Mouse (Mus musculus) large intestine, adult 2 months (tissue): ENCODE data around the gene Xylt1. TPM values are rescaled to one million over a fixed set of nuclear protein-coding genes. Genes with fewer than 3 reads are reported as not detected.

Source experiments
- DNase-seq: peaks from one replicate; pipeline ENCODE4 v3.0.0-alpha.2; 2012; ENCODE audit warnings: low read depth, low spot score
- WGBS: fragments of 180-500 bp; shearing (Covaris S2); methylation state at CpG from one replicate; pipeline ENCODE4 v1.1.7; 2018; 5-methylcytosine and 5-hydroxymethylcytosine counted together
- polyA plus RNA-seq: library from polyadenylated mRNA; depleted of rRNA; stranded (reverse); fragments of >200 nt; gene quantifications from 2 replicates; pipeline ENCODE4 v1.2.3, GENCODE M21; 2012

Xylt1 gene
- polyA plus RNA-seq, 1 experiment = 1.1 TPM

GRCm38 (mm10) chr7:117635584-117635983 lies 254.8 kb downstream of the Xylt1 start:
- DNase-seq = no peak

GRCm38 (mm10) chr7:117636713-117637112 lies 255.9 kb downstream of the Xylt1 start:
- DNase-seq = no peak
- 79% methylated on average over 3 of the region's 3 CpGs for WGBS

More at GRCm38 (mm10) chr7:117635584-117635983, 254.8 kb downstream of the Xylt1 start:
- 81% methylated on average over 4 of the region's 4 CpGs for WGBS

- no peak for DNase-seq
- WGBS = 87% methylated on average over 2 of the region's 2 CpGs
These were observed 257.2 kb downstream of the Xylt1 start for GRCm38 (mm10) chr7:117637997-117638396.

GRCm38 (mm10) chr7:117652637-117653036 lies 271.9 kb downstream of the Xylt1 start:
- WGBS = 32% methylated on average over 1 of the region's 1 CpGs
- no peak for DNase-seq

DNA sequence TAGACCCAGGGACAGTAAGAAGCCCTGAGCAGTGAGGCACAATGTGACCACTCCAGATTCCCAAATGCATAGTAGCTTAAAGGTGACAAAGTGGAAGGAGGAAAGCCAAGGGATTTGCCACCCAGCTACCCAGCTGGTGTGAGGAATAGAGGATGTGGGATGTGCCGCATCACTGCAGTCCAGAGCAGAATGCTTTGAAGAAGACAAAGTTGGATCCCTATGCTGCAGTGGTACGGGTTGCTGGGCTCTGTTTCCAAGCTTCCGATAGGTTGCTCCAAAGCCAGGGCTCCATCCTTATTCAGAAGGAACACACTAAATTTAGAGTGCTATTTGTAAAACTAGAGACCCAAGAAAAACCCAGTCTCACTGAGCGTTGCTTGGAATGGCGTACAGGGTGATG lies 275.0 kb downstream of the Xylt1 start:
- DNase-seq = no peak
- WGBS = 98% methylated on average over 5 of the region's 5 CpGs

DNA sequence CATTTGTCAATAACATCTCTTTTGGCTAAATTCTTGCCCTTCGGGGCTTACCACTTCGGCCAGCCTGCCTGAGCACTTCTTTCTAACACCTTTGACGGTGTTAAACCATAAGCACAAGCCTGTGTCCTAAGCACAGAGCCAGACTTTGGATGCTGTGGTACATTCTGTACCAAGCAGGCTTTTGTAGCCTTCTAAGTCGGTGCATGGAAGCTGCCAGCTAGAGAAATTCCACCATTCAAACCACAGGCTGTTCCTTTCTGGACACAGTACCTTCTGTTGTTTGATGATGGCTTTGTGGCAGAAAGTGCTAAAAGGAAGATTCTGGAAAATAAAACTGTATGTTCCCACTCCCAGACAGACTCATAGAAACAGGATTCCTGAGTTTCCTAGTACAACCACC lies 277.4 kb downstream of the Xylt1 start:
- WGBS = 93% methylated on average over 4 of the region's 4 CpGs
- no peak for DNase-seq

DNA sequence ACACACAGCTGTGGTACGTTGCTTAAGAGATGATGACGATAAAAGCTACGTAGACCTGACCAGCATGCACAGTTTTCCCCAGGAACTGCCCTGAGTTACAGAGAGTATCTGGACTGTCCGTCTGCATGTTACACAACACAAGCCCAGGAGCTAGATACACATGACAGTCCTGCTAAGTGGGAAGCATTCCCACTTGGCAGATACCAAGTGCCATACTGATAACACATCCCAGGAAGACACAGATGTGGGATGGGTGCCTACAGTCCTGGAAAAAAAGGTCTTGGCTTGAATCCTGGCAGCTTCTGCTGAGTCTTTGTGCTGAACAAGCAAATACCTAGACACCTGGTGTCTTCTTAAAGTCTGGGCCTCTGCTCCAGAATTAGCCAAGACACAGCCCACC lies 278.0 kb downstream of the Xylt1 start:
- whole genome bisulfite sequencing = 91% methylated on average over 4 of the region's 4 CpGs
- DNase-seq = no peak

GRCm38 (mm10) chr7:117667286-117667685 lies 286.5 kb downstream of the Xylt1 start:
- WGBS = 86% methylated on average over 10 of the region's 10 CpGs

GRCm38 (mm10) chr7:117668226-117668625 lies 287.4 kb downstream of the Xylt1 start:
- WGBS = 92% methylated on average over 9 of the region's 9 CpGs

More at GRCm38 (mm10) chr7:117667286-117667685, 286.5 kb downstream of the Xylt1 start:
- no peak for DNase-seq

GRCm38 (mm10) chr7:117672121-117672591 lies 291.4 kb downstream of the Xylt1 start:
- 89% methylated on average over 7 of the region's 7 CpGs for WGBS
- DNase-seq = no peak

More at GRCm38 (mm10) chr7:117668226-117668625, 287.4 kb downstream of the Xylt1 start:
- DNase-seq = no peak

DNA sequence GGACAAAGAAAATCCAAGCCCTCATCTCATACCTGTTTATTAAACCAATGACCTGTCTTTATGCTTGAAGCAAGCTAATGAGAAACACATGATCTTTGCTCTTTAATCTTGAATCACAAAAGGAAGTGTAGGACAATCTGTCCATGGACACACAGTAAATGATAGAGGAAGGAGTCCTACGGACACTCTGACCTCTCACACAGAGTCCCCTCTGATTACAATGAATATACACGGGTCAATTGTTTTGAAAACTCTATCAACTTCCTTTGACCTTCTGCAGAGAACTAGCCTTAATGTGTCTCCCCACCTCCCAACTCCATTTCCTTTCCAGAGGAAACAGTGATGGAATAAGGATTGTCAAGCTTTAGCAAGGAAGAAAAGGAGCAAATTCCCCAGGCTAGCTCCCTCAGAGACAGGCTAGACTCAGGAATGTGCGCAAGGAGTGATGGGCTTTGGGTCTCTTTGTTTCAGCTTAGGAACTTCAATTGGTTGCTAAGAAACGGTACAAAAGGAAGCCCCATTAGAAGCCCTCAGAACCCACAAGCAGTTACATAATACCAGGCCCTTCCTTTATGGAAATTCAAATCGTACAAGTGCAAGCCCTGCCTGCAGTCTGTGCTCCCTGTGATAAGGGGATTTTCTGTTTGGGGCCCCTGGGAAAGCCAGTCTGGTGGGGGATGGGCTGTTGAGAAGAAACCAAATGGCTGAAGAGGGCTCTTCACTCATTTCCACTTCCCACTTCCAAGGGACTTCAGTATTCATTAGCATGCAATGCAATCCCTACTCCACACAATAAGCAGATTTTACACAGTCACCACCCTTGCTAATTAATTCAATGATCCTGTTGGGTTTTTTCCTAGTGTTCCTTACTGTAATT lies 305.6 kb downstream of the Xylt1 start:
- WGBS = 42% methylated on average over 5 of the region's 5 CpGs

DNA sequence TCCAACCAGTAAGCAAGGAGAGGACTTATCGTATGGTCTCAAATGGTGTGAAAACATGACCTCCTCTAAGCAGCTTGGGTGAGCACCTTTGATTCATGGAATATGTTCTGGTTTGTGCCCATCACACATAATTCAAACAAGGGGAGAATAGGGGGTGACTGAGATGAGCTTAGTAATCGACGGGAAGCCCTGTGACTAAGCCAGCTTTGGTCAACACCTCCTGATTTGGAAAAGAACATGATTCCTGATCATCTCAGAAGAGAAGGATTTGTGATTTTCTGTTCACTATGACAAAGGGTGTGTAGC lies 306.2 kb downstream of the Xylt1 start:
- no peak for DNase-seq
- 91% methylated on average over 3 of the region's 3 CpGs for WGBS

More for the DNA sequence above, 305.6 kb downstream of the Xylt1 start:
- DNase-seq = no peak

DNA sequence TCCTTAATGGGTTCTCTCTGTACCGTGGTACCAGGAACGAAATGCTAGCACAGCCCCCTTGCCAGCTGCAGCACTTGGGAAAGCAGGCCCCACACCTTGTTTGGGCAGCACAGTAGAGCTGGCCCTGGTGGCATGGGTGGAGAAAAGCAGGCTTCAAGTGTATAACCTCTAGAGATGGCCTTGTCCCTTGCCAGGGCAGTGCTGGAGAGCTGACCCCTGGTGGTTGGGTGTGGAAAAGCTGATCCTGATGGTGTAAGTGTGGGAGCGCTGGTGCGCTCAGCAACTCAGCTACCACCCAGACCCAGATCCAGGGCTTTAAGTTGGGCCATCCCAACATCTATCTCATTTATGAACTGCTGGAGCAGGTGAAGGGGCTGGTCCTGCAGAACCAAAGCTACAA lies 314.8 kb downstream of the Xylt1 start:
- no peak for DNase-seq
- WGBS = 85% methylated on average over 4 of the region's 4 CpGs

DNA sequence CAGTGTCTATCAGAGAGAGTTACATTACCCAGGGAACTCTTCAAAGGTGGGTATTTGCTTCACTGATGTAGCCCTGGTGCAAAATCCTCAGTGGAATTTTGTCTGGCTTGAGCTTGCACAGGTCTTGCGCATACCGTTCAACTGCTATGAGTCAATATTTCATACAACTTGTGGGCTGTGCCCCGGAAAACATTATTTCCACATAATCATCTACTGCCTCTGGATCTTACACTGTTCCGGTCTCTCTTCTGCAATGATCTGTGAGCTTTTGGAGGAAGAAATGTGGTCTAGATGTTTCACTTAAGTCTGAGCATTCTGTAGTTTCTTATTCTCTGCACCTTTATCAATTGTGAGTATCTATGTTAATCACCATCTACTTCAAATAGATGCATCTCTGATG lies 316.9 kb downstream of the Xylt1 start:
- no peak for DNase-seq
- WGBS = 91% methylated on average over 4 of the region's 4 CpGs

- no peak for DNase-seq
- 96% methylated on average over 1 of the region's 1 CpGs for WGBS
These were observed 317.9 kb downstream of the Xylt1 start for GRCm38 (mm10) chr7:117698551-117699114.

GRCm38 (mm10) chr7:117699343-117699985 lies 318.7 kb downstream of the Xylt1 start:
- 63% methylated on average over 4 of the region's 4 CpGs for whole genome bisulfite sequencing
- DNase-seq = no peak

DNA sequence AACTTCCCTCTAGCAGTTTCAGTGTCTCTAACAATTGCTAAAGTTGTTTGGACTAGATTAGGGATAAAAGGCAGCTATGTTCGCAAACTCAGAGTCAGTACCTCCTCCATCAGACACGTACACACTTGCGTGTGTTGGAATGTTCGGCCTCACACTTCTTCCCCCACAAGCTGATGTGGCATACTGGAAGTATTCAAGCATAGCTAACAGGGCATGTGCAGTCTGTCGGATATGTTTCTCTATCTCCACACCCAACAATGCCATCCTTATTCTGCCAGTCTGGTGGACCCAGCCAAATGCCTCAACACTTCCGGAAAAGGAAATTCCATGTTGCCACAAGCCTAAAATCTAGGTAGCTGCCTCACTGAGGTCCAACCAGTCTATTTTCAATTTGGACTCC lies 319.3 kb downstream of the Xylt1 start:
- WGBS = 60% methylated on average over 6 of the region's 6 CpGs
- DNase-seq = no peak

GRCm38 (mm10) chr7:117709901-117710607 lies 329.3 kb downstream of the Xylt1 start:
- no peak for DNase-seq
- 42% methylated on average over 10 of the region's 10 CpGs for WGBS

- no peak for DNase-seq
These were observed 336.2 kb downstream of the Xylt1 start for GRCm38 (mm10) chr7:117716876-117717408.

DNA sequence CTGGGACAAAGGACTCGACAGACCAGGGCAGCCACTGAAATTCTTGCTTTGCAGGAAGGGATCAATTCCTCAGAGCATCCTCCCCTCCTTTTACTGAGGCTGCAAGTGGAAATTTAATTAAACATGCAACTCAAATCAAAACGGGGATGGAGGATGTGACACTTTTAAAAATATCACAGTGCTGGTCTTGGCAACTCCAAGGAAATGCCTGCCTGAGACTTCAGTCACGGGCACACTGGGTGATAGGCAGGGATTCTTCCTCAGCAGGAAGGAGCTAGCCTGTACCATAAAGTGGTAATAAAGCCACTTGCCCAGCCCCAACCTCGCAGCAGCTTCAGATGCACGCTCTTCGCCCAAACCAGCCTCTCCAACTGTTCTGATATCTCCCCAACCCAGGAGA lies 339.6 kb downstream of the Xylt1 start:
- 37% methylated on average over 6 of the region's 6 CpGs for WGBS

More at GRCm38 (mm10) chr7:117716876-117717408, 336.2 kb downstream of the Xylt1 start:
- WGBS = 43% methylated on average over 5 of the region's 5 CpGs

More for the DNA sequence above, 339.6 kb downstream of the Xylt1 start:
- no peak for DNase-seq
